18 mouse cellular contexts compared by ENCODE assay signal in the genomic region with DNA sequence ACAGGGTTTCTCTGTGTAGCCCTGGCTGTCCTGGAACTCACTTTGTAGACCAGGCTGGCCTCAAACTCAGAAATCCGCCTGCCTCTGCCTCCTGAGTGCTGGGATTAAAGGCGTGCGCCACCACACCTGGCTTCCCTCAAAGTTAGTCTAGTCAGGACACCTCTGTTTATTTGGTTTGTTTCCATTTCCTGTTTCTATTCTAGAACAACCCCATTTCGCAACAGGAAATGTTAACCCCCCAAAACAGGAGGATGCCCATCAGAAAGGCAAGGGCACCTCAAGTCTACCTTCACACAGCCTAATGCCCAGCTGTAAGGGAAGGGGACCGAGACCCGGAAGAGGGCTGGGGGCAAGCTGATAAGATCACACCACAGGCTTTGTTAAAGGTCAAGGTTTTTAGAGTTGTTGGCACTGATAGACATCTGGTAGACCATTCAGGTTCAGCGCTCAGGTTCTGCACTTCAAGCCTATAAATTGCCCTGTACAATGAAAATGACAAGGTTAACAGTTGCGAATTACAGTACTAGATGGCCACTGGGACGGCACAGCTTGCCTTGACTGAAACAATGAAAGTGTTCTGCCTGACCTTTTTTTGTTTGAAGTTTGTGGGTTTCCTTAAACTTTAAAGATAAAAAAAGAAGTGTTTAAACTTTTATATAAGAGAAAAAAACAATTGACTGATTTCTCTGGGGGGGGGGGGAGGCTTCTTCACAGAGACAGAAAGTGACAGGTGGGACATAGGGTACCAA. TPM values are rescaled to one million over a fixed set of nuclear protein-coding genes. Genes with fewer than 3 reads are reported as not detected.
A peak's percentile ranks its signal among the peaks of the same experiment; 100 is the strongest.
DNase-seq lines count a peak whose midpoint lies in the region; ATAC-seq and TF ChIP-seq lines count a peak whose summit lies in the region.
"Had no signal": no experiment of that assay in that cellular context is flagged by ENCODE, and none has a peak within 500 bp of the region (broad histone marks: within the 10 kb centered on the region; RNA-seq: fewer than 3 reads in every experiment).

Slc39a2 (plus strand) TSS at position 699 of the 749 bp plus-strand sequence.

- no peaks in the 10 kb centered on the region for H3K27me3 ChIP-seq in forebrain, embryonic 13.5 days
- H3K27me3 ChIP-seq in forebrain, embryonic 10.5 days (ENCODE audit: poor library complexity, severe bottlenecking): no peaks in the 10 kb centered on the region
- no peaks in the 10 kb centered on the region for H3K27me3 ChIP-seq in lung, postnatal 0 days (replicated peaks; ENCODE audit: insufficient read depth, low read length)
- no peaks in the 10 kb centered on the region for H3K27me3 ChIP-seq in stomach, postnatal 0 days (ENCODE audit: control insufficient read depth, insufficient read depth, low read length)
- H3K27me3 ChIP-seq: forebrain, embryonic 15.5 days; limb, embryonic 13.5 days had no signal

- no peak for TF ChIP-seq EP300 in lung, postnatal 0 days (IDR thresholded peaks at IDR 0.05)
- TF ChIP-seq EP300 in stomach, postnatal 0 days (optimal IDR thresholded peaks at IDR 0.05): no peak

- TF ChIP-seq CTCF in lung, postnatal 0 days (IDR thresholded peaks at IDR 0.05): no peak
- TF ChIP-seq CTCF in stomach, postnatal 0 days (IDR thresholded peaks at IDR 0.05; ENCODE audit: low read depth): no peak

- H3K27ac ChIP-seq in forebrain, embryonic 13.5 days: no peak within 1 kb of the TSS
- no peak within 1 kb of the TSS for H3K27ac ChIP-seq in forebrain, embryonic 10.5 days
- peak within 1 kb of the TSS; percentile 8 for H3K27ac ChIP-seq in lung, postnatal 0 days (ENCODE audit: low read length)
- H3K27ac ChIP-seq in stomach, postnatal 0 days (replicated peaks): 0 out of 2 replicates have a peak within 1 kb of the TSS, but pooled peaks have one; percentile 30
- H3K27ac ChIP-seq: forebrain, embryonic 15.5 days; gastrocnemius, adult 2 months; limb, embryonic 13.5 days had no signal

- H3K9me3 ChIP-seq in forebrain, embryonic 13.5 days (replicated peaks): no peaks in the 10 kb centered on the region
- H3K9me3 ChIP-seq in forebrain, embryonic 10.5 days: no peaks in the 10 kb centered on the region
- no peaks in the 10 kb centered on the region for H3K9me3 ChIP-seq in lung, postnatal 0 days (ENCODE audit: low read length)
- no peaks in the 10 kb centered on the region for H3K9me3 ChIP-seq in stomach, postnatal 0 days (ENCODE audit: control insufficient read depth, low read length)
- H3K9me3 ChIP-seq: forebrain, embryonic 15.5 days; limb, embryonic 13.5 days had no signal

- 91% methylated on average over 9 of the region's 9 CpGs for WGBS in forebrain, embryonic 13.5 days
- 93% methylated on average over 9 of the region's 9 CpGs for WGBS in forebrain, embryonic 10.5 days
- WGBS in lung, postnatal 0 days: 89% methylated on average over 9 of the region's 9 CpGs
- WGBS in stomach, postnatal 0 days: 86% methylated on average over 9 of the region's 9 CpGs

- H3K4me2 ChIP-seq in forebrain, embryonic 13.5 days: no peak within 1 kb of the TSS
- no peak within 1 kb of the TSS for H3K4me2 ChIP-seq in lung, postnatal 0 days (replicated peaks; ENCODE audit: low read depth, low read length)
- H3K4me2 ChIP-seq in stomach, postnatal 0 days (replicated peaks; ENCODE audit: low read depth): no peak within 1 kb of the TSS
- H3K4me2 ChIP-seq: forebrain, embryonic 15.5 days; limb, embryonic 13.5 days had no signal

- H3K9ac ChIP-seq in forebrain, embryonic 13.5 days: 0 out of 2 replicates have a peak within 1 kb of the TSS, but pooled peaks have one; percentile 5
- H3K9ac ChIP-seq in lung, postnatal 0 days (replicated peaks; ENCODE audit: low read depth): no peak within 1 kb of the TSS
- H3K9ac ChIP-seq in stomach, postnatal 0 days (ENCODE audit: low read length): 0 out of 2 replicates have a peak within 1 kb of the TSS, but pooled peaks have one; percentile 4
- H3K9ac ChIP-seq: forebrain, embryonic 15.5 days; limb, embryonic 13.5 days had no signal

- no peak within 1 kb of the TSS for H3K4me3 ChIP-seq in forebrain, embryonic 13.5 days
- no peak within 1 kb of the TSS for H3K4me3 ChIP-seq in forebrain, embryonic 10.5 days
- H3K4me3 ChIP-seq in lung, postnatal 0 days (ENCODE audit: low read depth, low read length): no peak within 1 kb of the TSS
- no peak within 1 kb of the TSS for H3K4me3 ChIP-seq in stomach, postnatal 0 days (ENCODE audit: low read depth, low read length)
- H3K4me3 ChIP-seq: forebrain, embryonic 15.5 days; gastrocnemius, adult 2 months; limb, embryonic 13.5 days had no signal

- no peak for ATAC-seq in forebrain, embryonic 13.5 days
- ATAC-seq in lung, postnatal 0 days: no peak
- ATAC-seq in activated CD4-positive, CD25-positive, alpha-beta regulatory T cell, adult 4 months: peak; percentile 66
- ATAC-seq in stomach, postnatal 0 days (ENCODE audit: low FRiP score, low TSS enrichment): no peak
- ATAC-seq: midbrain, embryonic 16.5 days had no signal

- no peaks in the 10 kb centered on the region for H3K4me1 ChIP-seq in forebrain, embryonic 13.5 days
- peaks cover 11% of the 10 kb centered on the region; the same call in 1 of the 2 replicates for H3K4me1 ChIP-seq in forebrain, embryonic 10.5 days
- no peaks in the 10 kb centered on the region for H3K4me1 ChIP-seq in lung, postnatal 0 days (ENCODE audit: insufficient read depth, low read depth, low read length)
- no peaks in the 10 kb centered on the region for H3K4me1 ChIP-seq in stomach, postnatal 0 days (replicated peaks; ENCODE audit: control insufficient read depth, insufficient read depth)
- H3K4me1 ChIP-seq: forebrain, embryonic 15.5 days; limb, embryonic 13.5 days had no signal

- H3K36me3 ChIP-seq in forebrain, embryonic 13.5 days (ENCODE audit: poor library complexity, severe bottlenecking): peaks cover 76% of the 10 kb centered on the region
- H3K36me3 ChIP-seq in forebrain, embryonic 10.5 days (replicated peaks): peaks cover 58% of the 10 kb centered on the region
- peaks cover 22% of the 10 kb centered on the region for H3K36me3 ChIP-seq in lung, postnatal 0 days (ENCODE audit: insufficient read depth, low read length)
- H3K36me3 ChIP-seq in stomach, postnatal 0 days (ENCODE audit: control insufficient read depth, insufficient read depth, low read length): peaks cover 22% of the 10 kb centered on the region

- no peak for DNase-seq in forebrain, embryonic 10.5 days (ENCODE audit: extremely low spot score, low spot score)
- no peak for DNase-seq in lung, postnatal 0 days (ENCODE audit: low spot score)
- DNase-seq in lung, postnatal 14 days: no peak
- no peak for DNase-seq in stomach, postnatal 0 days (ENCODE audit: low spot score)
- no peak for DNase-seq in cerebellum, adult 9-10 months
- DNase-seq in urinary bladder, adult 18-20 months (ENCODE audit: low spot score in 2 of 2): no peak
- DNase-seq: adrenal gland, adult 8-10 months; cerebellum, adult 9-11 months; embryo, embryonic 11 days; gastrocnemius, adult 2 months; kidney, adult 9 months; kidney, postnatal 36 days; thymus, postnatal 4 days had no signal

RNA-seq across cellular contexts. Expression of gene Slc39a2, which starts in this region (rescaled TPM):
- polyA plus RNA-seq in forebrain, embryonic 13.5 days (2015; fragmentation: Nextera tagmentation; extraction: Ambion mirVana): 1.3 and 1.5 TPM in 2 replicates
- 0.50 and 0.77 TPM in 2 replicates for polyA plus RNA-seq in forebrain, embryonic 10.5 days (2016; fragmentation: Nextera tagmentation; extraction: Ambion mirVana)
- 3.7 and 3.8 TPM in 2 replicates for polyA plus RNA-seq in lung, postnatal 0 days (2015; fragmentation: Nextera tagmentation; extraction: Ambion mirVana)
- polyA plus RNA-seq in activated CD4-positive, CD25-positive, alpha-beta regulatory T cell, adult 4 months (2017; shearing (Covaris generic)): under 1 TPM in 1 of 2 experiments, not detected in 1; 0.70 TPM
- polyA plus RNA-seq in stomach, postnatal 0 days (2015; fragmentation: Nextera tagmentation; extraction: Ambion mirVana): 1.1 and 1.4 TPM in 2 replicates

Comparison
In these comparisons a context has a peak if more than half of its experiments do, and no peak if none do; other contexts are left out.
1. Peak in ATAC-seq in activated CD4-positive, CD25-positive, alpha-beta regulatory T cell, adult 4 months; RNA of the gene not detected or under 1 TPM.
2. H3K27ac ChIP-seq: peak in lung, postnatal 0 days (single experiment) and stomach, postnatal 0 days (single experiment); none in forebrain, embryonic 13.5 days (single experiment) and forebrain, embryonic 10.5 days (single experiment).